Mouse (Mus musculus) adrenal gland, adult 8-10 months (tissue): ENCODE data around the gene Atf7ip. TPM values are rescaled to one million over a fixed set of nuclear protein-coding genes. Genes with fewer than 3 reads are reported as not detected.
A peak's percentile ranks its signal among the peaks of the same experiment; 100 is the strongest.
"Not testable (repeated sequence)": the region's sequence is repeated elsewhere in the genome, so short reads cannot be mapped to it uniquely, and the experiment has no call there.

ENCODE experiments used
- DNase-seq: peaks from one replicate; pipeline ENCODE4 v3.0.0; 2022
- total RNA-seq, 4 experiments: library from RNA; stranded (reverse); gene quantifications; 2 replicates each; pipeline ENCODE4 v1.2.4; 2022

The Atf7ip gene
- 100 to 1,000 TPM in 2 of 4 experiments, 10 to 100 TPM in 2; 79.2 to 127 (median 99.1) TPM for total RNA-seq

DNA sequence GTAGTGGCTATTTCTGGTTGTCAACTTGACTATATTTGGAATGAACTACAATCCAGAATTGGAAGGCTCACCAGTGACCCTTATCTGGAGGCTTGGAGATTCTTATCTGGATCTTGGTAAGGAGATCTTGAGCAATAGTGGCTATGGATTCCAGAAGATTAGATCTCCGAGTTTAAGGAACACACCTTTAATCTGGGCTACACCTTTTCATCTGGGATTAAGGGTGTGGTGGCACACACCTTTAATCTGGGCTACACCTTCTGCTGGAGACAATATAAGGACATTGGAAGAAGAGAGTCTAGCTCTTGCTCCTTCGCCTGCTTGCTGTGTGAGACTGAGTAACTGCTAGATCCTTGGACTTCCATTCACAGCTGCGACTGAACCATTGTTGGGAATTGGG, at the start of gene Atf7ip:
Gene Atf7ip, plus strand, starts transcription at position 301 of the 400 bp plus-strand sequence.
- DNase-seq: not testable (repeated sequence)

DNA sequence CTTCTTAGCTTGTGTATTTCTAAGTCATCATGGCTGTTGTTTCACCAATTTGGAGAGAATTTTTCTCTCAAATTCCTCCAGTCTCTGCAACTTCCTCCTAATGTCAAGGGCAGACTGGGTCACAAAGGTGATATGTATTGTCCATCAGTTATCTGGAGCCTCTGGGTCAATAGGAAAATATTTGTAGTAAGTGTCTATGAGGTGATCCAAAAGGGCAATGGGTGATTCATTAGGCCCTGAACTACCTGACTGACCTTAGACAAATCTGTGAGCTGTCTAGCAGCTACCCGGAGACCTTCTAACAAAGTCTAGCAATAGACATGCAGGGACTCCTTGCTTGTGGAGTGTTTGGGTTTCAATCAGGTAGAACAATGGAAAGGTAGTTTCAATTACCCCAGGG, 49.7 kb upstream of the Atf7ip start:
- no peak for DNase-seq

DNA sequence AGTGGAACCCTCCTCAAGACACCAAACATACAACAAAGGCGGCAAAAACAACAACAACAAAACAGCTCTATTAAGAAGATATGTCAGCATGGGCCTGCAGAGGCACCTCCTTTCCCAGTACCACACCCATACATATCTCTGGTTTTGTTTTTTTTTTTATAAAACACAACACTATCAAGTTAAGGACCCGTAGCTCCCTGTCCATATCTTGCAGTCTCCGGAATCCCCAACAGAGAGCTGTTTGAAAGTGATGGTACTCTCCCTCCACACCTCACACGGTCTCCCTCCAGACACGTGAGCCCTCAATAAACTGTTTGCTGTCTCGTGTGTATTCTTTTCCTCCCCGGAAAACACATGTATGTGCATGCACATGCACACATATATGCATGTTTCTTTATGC, 46.8 kb upstream of the Atf7ip start:
- DNase-seq: no peak

DNA sequence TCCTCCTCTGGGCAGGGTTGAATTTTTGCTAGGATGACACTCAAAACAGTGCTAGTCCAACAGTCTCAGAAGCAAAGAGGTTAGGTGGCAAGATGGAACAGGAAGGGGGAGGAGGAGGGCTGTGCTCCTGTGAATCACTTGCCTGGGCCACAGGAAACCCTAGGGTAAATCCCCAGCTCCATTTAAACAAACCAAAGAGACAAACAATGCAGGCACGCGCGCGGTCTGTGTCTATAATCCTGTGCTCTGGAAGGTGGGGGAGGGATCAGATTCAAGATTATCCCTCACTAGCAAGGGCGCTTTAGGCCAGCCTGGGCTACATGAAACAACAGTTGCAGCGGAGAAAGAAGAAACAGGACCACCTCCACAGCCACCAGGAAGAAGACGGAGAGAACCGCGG, 42.5 kb upstream of the Atf7ip start:
- no peak for DNase-seq

DNA sequence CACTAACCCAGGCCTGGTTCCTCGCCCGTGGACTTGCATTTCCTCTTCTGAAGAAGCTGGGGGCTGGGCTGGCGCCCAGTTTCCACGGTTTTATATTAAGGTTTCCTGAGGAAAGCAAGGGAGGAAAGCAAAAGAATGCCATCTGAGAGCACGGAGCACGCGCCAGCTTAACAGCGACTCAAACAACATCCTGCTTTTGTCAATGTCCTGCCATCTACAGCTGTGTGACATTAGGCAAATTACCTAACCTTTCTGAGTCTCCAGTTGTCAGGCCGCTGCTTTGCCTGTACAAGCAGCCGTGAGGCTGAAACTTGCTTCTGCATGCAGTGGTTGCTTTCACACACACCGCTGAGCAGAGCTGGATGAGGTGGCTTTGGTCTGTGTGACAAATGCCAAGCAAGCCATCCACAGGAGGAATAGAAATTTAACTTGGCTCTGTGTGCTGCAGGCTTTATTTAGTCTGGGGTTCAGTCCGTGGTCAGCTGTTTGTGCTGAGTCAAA, 41.8 kb upstream of the Atf7ip start:
- no peak for DNase-seq

DNA sequence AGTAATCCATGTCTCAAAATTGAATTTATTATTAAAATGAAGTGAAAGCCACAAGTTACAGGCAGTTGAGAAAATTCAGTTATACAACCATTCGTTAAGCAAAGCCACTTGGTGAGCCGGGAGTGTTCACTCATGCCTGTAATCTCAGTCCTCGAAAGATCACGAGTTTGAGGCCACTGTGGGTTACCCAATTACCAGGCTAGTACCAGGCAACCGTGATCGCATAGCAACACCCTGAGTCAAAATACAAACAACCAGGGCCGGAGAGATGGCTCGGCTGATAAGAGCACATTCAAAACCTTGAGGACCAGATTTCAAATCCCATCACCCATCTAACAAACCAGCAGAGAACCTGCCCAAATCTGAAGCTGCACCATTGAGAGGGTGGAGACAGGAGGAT, 40.9 kb upstream of the Atf7ip start:
- DNase-seq: no peak

DNA sequence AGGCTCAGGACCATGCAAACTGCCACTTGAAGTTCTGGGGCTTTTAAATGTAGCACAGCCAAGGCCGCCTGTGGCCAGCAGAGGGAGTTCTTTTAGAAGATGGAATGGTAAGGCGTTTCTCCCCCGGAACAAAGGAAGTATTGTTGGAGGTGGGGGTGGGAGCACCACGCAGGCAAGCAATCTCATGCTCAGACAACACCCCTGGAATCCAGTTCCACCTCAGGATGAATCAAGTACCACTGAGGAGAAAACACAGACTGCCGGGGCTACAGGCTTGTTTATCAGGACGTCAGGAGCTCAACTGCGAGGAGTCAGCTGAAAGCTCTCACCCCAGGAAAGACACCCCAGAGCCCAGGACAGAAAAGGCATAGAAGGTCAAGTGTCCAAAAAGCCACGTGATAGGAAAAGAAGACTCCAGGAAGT, 40.0 kb upstream of the Atf7ip start:
- no peak for DNase-seq

DNA sequence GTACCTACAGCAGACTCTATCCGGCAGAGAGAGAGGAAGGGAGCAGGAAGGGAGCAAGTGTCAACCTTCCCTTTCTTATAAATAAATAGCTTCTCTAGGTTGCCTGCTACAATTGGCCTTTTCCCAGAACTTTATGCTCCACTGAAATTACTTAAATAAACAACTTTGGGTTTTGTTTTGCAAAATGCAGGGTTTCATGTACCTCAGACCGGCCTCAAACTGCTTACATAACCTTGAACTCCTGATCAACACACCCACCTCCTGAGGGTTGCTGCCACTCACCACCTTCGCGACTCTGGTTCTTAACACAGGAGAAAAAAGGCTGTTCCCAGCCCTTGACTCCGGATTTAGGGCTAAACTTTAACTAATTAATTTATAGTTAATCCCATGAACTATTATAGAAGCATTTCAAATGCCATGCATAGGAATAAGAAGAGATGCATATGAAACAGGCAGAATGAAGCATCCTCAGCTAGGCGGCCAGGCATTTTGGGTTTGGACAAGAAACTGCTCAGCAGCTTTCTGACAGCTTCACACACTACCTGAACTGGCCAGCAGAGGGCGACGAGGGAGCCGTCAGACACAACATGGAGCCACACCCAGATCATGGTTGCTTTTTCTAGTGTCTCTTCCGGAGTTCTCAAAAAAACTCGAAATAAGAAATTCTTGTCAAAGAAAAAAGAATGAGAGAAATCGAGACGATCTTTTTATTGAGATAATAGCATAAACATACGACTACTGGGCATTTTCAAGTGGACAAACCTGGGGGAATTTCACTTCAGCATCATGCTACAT, 38.8 kb upstream of the Atf7ip start:
- DNase-seq: peak; percentile 73

DNA sequence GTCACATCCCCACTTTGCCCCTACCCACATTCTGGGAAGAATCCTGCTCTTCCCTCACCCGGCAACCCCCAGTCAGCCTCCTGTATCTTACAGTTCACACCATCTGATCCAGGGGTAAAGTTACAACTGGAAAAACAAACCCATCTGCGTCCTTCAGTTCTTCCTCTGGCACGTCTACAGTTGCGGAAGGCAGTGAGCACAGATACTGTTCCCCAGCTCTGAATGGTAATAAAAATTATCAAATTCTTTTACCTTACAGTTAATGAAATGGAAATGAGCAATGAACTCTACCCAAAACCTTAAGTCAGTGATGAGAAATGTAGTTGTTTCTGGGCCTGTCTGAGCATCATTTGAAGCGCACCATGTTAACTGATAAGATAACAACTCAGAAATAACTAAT, 38.1 kb upstream of the Atf7ip start:
- no peak for DNase-seq

DNA sequence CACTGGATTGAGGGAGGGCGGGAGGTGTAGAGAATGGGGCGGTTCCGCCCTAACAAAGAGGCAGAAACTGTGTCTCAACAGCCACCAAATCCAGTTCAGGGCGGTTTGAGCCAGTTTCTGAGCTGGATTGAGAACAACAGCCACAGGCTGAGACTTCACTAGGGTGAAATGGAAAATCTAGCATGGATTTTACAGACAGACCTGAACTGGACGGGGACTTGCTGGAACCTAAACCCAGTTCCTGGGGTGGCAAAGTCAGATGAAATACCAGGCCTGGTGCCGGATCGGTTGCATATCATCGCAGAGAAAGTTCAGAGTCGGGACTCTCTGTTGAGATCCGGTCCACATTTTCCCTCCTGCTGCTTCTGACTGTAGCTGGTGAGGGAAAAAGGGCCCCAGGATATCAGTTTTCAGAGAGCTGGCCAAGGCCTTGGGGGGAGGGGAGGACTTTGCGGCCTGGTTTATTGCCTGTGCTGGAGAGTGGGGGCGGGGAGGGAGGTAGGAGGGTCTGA, 37.5 kb upstream of the Atf7ip start:
- peak; percentile 95 for DNase-seq

DNA sequence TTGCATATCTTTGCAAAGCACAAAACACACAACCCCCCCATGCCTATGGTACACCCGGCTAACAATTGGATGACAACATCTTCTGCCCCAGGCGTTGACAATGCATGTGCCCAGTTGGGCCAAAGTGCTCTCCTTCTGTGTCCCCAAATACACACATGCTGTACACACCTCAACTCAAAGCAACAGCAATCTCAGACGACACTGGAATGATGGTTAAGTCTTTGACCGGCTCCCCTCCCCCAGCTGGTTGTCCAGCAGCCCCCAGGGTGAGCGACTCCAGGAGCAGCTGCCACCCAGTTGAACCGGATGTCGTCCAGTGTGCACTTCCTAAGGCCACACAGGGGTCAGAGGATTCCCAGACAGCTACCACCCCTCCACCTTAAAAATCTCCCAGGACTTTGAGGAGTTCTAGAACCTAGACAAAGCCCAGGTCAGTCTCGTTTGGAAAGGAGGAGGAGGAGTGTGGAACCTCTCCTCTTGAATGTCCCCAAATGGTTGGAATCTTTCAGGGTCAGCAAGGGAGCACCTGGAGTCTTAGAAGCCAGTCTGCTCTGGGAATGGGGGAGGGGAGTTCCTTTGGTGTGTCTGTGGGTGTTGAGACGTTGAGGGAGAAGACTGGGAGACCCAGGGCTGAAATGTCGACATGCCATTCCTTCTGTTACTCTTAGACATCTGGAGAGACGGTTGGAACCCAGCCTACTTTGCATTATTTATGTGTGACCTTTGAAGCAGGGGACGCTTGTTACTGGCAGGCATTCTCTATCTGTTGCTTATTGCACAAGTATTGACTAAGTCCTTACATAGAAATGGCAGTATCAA, 36.8 kb upstream of the Atf7ip start:
- DNase-seq: no peak

DNA sequence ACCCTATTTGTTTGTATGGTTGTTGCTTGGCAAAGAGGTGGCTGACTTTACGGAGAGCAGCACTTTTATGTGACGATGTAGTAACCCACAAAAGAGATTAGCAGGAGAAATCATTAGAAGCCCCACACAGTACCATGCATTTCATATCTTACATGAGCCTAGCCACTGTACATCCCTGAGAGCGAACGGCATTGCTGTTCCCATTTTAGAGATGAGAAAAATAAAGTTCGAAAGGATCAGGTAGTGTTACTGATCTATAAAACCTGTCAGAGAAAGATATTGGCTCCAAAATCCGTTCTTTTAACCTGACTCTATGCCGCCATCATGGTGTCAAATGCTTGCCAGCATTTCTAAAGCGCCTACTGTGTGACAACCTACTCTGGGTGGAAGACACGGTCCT, 36.2 kb upstream of the Atf7ip start:
- DNase-seq: no peak

DNA sequence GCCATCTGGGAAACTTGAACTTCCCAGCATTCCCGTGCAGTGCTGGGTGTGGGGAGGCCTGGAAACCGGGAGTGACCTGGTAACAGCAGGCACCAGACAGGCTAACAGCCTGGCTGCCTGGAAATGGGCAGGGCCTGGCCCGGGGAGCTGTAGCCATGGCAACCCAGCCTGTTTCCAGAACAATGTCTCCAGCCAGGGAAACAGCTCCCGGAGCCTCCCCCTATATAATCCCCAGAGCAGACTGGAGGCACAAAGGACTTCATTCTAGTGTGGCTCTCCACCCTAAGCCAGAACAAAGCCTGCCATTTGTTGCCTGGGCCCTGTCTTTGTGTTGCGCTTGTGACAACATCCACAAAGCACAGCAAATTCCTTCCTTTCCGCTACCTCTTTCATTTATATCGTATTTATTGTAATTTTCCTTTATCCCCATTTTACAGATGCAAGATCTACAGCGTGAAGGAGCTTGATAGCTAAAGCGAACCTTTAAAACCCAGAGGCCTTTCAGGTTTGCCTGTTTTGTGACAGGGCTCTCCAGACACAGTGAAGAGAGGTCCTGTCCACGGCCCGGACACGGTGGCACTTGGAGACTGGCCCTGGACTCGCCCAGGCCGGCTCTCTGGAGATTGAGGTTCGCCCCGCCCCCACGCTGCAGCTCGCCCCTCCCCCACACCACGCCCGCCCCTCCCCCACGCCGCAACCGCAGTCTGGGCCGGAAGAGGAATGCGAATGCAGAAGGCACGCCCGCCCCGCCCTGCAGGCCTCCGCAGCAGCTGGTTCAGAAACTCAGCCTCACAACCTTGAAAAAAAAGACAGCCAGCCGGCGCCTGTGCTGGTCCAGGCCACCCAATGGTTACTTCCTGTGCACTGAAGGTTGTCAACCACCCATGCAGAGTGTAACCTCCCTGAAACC, 35.4 kb upstream of the Atf7ip start:
- peak; percentile 76 for DNase-seq

DNA sequence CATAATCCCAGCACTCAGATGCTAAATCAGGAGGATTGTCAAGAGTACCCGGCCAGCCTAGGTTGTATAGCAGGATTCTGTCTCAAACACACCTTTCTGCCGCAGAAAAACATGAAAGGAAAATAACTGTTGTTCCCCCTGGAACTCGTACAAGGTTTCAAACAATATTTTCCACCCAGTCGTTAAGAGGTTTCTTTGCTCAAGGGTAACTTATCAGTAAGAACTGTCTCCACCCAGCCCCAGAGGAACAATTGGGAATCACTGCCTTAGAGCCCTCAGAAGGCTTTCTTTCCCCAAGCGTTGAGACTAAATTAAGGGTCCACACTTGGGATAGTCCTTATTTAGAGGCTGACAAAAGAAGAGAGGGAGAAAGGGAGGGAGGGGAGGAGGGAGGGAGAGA, 34.4 kb upstream of the Atf7ip start:
- DNase-seq: no peak

DNA sequence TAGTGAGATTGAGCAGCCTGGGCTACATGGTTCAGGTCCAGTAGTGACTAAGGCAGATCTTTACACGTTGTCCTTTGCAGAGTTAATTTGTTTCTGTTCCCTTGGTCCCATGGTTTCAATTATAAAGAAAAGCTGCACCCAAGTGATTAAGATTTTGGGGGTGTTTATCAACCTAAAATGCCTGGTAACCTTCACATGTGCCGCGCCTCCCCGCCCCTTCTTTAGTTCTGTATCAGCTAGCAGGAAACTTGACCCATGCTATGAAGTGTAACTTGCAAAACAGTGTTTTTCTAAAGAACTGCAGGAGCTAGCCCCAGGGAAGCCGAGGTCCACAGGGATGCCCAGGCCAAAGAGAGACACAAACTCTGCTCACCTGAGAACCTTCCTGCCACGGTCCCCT, 33.2 kb upstream of the Atf7ip start:
- no peak for DNase-seq

DNA sequence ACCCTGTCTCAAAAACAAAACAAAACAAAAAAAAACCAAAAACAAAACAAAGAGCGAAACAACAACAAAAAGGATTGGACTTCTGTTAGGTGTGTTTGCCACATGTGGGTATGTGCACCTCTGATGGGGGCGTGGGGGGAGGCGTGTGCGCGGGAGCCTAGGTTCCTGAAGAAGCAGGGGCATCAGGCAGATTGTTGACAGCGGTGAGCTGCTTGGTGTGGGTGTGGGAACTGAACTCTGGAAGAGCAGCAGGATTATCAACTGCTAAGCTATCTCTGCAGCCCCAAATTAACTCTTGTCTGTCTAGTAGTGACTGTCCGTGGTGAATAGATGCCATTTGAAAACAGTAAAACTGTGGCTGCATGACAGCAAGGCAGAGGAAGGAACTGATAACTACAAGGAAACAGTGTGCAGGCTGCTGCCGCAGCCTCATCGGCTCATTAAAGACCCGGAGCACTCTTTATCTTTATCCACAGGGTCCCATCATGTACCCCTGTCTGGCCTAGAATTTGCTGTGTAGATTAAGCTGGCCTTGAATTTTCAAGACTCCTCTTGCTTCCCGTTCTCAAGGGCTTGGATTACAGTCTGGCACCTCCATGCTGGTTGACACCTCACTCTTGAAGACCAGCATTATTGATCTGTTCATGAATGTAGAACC, 32.4 kb upstream of the Atf7ip start:
- DNase-seq: no peak

DNA sequence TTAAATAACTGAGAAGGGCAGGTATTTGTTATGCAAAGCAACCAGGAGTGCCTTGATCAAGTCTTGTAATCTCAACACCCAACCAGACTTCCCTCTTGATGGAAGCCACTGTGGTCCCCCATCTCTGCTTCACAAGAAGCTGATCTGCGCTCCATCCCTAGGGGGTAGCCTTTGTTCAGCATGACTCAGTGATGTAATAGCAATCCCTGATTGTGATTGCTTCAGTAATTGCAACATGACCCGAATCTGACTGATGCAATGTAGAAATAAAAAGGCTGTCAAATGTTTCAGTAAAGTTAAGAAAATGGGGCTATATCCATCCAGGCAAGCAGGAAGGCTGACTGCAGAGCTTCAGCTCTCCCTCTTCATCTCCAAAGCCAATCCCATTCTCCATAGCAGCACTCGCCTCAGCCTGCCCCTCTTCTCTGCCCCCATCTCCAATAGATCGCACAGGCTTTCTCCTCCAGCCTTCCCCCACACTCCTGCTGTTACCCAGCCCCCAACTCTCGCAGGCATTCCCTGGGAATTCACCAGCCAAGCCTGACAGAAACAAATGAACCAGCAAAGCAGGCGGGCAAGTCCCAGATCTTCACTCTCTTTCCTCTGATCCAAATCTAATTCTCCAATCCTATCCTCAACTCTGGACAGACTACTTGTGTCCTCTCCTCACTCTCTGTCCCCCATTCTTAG, 30.7 kb upstream of the Atf7ip start:
- DNase-seq: no peak

DNA sequence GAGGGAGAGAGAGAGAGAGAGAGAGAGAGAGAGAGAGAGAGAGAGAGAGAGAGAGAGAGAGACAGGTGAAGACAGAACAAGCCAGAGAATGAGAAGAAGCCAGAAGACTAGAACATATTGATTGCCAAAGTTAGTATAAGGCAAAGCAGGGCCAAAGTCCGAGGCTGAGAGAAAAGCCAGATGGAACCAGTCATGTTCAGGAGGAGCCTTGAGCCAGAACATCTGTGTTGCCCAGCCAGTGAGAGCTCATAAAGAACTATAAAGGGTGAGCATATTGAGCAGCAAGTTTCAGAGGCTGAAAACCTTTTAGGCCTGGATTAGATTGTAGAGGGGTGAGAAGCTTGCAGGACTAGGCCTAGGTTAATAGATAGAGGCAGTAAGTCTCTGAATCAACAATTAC, 28.1 kb upstream of the Atf7ip start:
- DNase-seq: no peak

DNA sequence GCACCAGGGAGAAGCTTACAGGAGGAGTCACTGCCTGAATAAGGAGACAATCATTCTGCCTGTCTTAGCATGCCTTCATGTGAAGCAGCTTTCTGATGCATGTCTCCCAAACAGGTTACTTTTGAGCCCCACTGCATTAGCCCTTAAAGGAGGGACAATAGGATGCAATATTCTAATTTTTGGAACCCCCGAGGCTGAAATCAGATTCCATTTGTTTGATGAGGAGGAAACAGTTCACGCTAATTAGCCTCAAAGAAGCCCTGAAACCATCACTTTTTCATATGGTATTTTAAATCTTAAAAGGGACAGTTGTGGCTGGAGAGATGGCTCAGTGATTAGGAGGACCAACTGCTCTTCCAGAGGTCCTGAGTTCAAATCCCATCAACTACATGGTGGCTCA, 22.4 kb upstream of the Atf7ip start:
- DNase-seq: no peak

DNA sequence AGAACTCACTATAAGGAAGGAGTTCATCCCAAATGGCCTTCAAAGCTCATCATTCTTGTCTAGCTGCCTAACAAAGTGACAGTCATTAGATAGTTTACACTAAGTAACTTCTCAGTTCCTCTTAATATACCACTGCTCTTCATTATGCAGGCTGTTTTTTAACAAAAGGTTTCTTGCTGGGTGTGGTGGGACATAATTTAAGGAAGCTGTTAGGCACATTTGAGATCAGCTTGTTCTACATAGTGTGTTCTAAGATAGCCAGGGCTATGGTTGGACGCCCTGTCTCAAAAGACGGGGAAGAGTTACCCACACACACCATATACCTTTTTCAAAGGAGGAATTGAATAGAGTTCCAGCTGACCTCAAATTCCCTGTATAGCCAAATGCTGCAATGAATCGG, 21.9 kb upstream of the Atf7ip start:
- no peak for DNase-seq

DNA sequence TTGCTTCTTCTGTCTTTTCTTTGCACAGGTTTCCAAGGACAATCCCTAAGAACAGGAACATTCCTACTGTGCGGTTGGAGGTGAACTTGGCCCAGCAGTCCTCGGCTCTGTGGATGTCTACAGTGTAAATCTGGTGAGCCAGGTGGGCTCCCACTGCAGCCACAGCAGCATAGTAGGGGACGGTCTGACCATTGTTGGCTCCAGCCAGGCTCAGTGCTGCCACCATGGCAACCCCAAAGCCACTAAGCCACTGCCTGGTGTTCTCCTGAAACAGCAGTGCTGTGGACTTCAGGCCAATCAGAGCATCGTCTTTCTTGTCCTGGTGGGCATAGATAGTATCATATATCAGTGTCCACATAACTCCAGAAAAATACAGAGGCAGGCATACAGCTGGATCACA, 19.8 kb upstream of the Atf7ip start:
- no peak for DNase-seq
